ENCODE assay signal across 1 mouse cellular context in genomic region chr19:5053909-5054308, GRCm38 (mm10).
TF ChIP-seq lines count a peak whose summit lies in the region.

No protein-coding gene starts in this region.

TF ChIP-seq in MEL, 35 proteins besides CTCF, POLR2A, EP300 and RAD21 (continued from another document):
- TF ChIP-seq ZMIZ1 (IDR thresholded peaks at IDR 0.05; ENCODE audit: low read depth, low read length) (no peak), MYB (IDR thresholded peaks at IDR 0.05; ENCODE audit: low read depth, low read length) (no peak), NELFE (IDR thresholded peaks at IDR 0.05; ENCODE audit: low read depth, low read length) (no peak; the same call in 1 of the 2 replicates), TCF12 (IDR thresholded peaks at IDR 0.05; ENCODE audit: low read depth, low read length) (peak; percentile 54; the same call in 1 of the 2 replicates), NRF1 (IDR thresholded peaks at IDR 0.05; ENCODE audit: insufficient read depth, low read depth, low read length, poor library complexity, severe bottlenecking) (peak; percentile 70), MEF2A (IDR thresholded peaks at IDR 0.05; ENCODE audit: extremely low read depth, insufficient replicate concordance, low read depth, low read length, poor library complexity, severe bottlenecking) (peak; percentile 72; the same call in 1 of the 2 replicates), ETS1 (IDR thresholded peaks at IDR 0.05; ENCODE audit: low read depth, low read length) (peak; percentile 86), HCFC1 (IDR thresholded peaks at IDR 0.05; ENCODE audit: low read depth, low read length) (peak; percentile 68), SMC3 (IDR thresholded peaks at IDR 0.05; ENCODE audit: low read depth, low read length) (peak; percentile 66), MYC (IDR thresholded peaks at IDR 0.05; ENCODE audit: low read depth, low read length) (peak; percentile 46; the same call in 1 of the 2 replicates), MXI1 (IDR thresholded peaks at IDR 0.05; ENCODE audit: low read depth, low read length) (peak; percentile 56; the same call in 1 of the 2 replicates), TBP (IDR thresholded peaks at IDR 0.05; ENCODE audit: low read depth, low read length) (0 out of 2 replicates have a peak, but pooled peaks have one; percentile 13), USF1 (IDR thresholded peaks at IDR 0.05; ENCODE audit: low read depth, low read length) (no peak), MAX (IDR thresholded peaks at IDR 0.05; ENCODE audit: low read length) (no peak), KAT2A (conservative IDR thresholded peaks at IDR 0.05; ENCODE audit: low read depth, low read length) (peak; percentile 63), RCOR1 (IDR thresholded peaks at IDR 0.05; ENCODE audit: low read depth, low read length) (no peak), MAZ (IDR thresholded peaks at IDR 0.05; ENCODE audit: low read depth, low read length) (no peak), ZC3H11A (IDR thresholded peaks at IDR 0.05; ENCODE audit: low read depth, low read length) (peak; percentile 46; the same call in 1 of the 2 replicates), CHD1 (IDR thresholded peaks at IDR 0.05; ENCODE audit: low read depth, low read length) (no peak), GABPA (IDR thresholded peaks at IDR 0.05; ENCODE audit: low read depth, low read length) (no peak), ZNF384 (IDR thresholded peaks at IDR 0.05; ENCODE audit: low read depth, low read length) (no peak), UBTF (IDR thresholded peaks at IDR 0.05; ENCODE audit: borderline replicate concordance, insufficient read depth, low read depth, low read length) (no peak), TAL1 (IDR thresholded peaks at IDR 0.05; ENCODE audit: low read length) (no peak), SIN3A (IDR thresholded peaks at IDR 0.05; ENCODE audit: low read length) (peak; percentile 42; the same call in 1 of the 2 replicates), JUND (IDR thresholded peaks at IDR 0.05; ENCODE audit: low read depth, low read length) (peak; percentile 79; the same call in 1 of the 2 replicates), GATA1 (IDR thresholded peaks at IDR 0.05; ENCODE audit: low read depth, low read length) (peak; percentile 52), E2F4 (IDR thresholded peaks at IDR 0.05; ENCODE audit: borderline replicate concordance, low read depth, low read length) (no peak)
TF ChIP-seq in MEL: peak in this region for 16.
